Mouse (Mus musculus): ENCODE data around the gene Tpx2.

- no peak for TF ChIP-seq CTCF (IDR thresholded peaks at IDR 0.05; ENCODE audit: low read depth, low read length)
- TF ChIP-seq EP300 (IDR thresholded peaks at IDR 0.05; ENCODE audit: insufficient read depth, low read depth, low read length): no peak
These were observed 80.6 kb downstream of the Tpx2 start for GRCm38 (mm10) chr2:152928219-152928987.
